Mouse (Mus musculus): Measurements from ENCODE around the gene Adra1b. TPM values are rescaled to one million over a fixed set of nuclear protein-coding genes. Genes with fewer than 3 reads are reported as not detected.

Gene Adra1b
- total and polyA plus RNA-seq, 3 experiments = not detected

DNA sequence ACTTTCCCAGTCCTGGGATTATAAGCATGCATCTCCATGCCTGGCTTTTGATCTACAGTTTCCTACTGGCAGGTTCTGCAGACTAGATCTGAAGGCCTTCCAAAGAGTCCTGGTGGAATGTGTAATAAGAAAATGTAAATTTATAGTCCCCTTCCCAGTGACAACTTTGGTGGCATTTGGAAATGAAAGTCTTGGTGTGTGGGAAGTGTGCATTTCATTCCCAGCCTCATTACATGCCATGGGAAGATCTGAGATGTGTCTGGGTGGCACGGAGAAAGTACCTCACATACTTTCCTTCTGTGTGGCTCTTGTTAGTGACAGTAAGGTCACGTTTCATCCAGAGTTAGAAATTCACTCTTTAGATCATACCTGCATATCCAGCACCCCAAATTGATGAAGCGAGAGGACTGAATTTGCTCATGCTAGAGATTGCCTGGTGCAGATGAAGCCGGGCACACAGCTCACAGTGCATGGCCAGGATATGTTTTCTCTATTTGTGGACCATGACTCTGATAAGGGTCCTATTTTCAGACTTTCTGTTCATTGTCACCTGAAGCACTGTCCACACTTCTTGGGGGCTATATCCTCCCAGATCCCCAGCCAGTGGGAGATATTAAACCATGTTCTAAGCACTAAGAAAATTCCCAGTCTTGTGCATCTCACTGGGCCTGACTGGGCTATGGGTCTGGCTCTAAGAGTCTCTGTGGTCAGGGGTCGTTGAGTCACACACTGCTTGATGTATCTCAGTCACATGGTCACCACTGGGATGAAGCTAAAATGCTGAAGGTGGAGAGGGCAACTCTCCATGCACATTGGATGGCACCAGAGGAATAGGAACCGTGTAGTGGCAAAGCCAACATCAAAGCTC lies 35.5 kb downstream of the Adra1b start:
- TF ChIP-seq SIN3A (IDR thresholded peaks at IDR 0.05; ENCODE audit: low read length) (no peak), POLR2AphosphoS2 (IDR thresholded peaks at IDR 0.05; ENCODE audit: low read length) (no peak), HCFC1 (IDR thresholded peaks at IDR 0.05; ENCODE audit: low read depth, low read length) (no peak), MAZ (IDR thresholded peaks at IDR 0.05; ENCODE audit: low read depth, low read length) (no peak), ZC3H11A (IDR thresholded peaks at IDR 0.05; ENCODE audit: low read depth, low read length) (no peak), USF2 (IDR thresholded peaks at IDR 0.05; ENCODE audit: borderline replicate concordance in 1 of 2, insufficient read depth in 1 of 2, low read depth in 1 of 2, low read length in 2 of 2) (no peak), RCOR1 (IDR thresholded peaks at IDR 0.05; ENCODE audit: low read depth, low read length) (no peak), ELF1 (IDR thresholded peaks at IDR 0.05; ENCODE audit: low read depth, low read length) (no peak), GATA1 (IDR thresholded peaks at IDR 0.05; ENCODE audit: low read depth, low read length) (no peak), E2F4 (IDR thresholded peaks at IDR 0.05; ENCODE audit: borderline replicate concordance, low read depth, low read length) (no peak), POLR2AphosphoS5 (IDR thresholded peaks at IDR 0.05; ENCODE audit: borderline replicate concordance, low read depth, low read length) (no peak), MYB (IDR thresholded peaks at IDR 0.05; ENCODE audit: low read depth, low read length) (no peak), TBP (IDR thresholded peaks at IDR 0.05; ENCODE audit: low read depth, low read length) (no peak), ZNF384 (IDR thresholded peaks at IDR 0.05; ENCODE audit: low read depth, low read length) (no peak), TAL1 (IDR thresholded peaks at IDR 0.05; ENCODE audit: low read length) (no peak), ZMIZ1 (IDR thresholded peaks at IDR 0.05; ENCODE audit: low read depth, low read length) (no peak), MXI1 (IDR thresholded peaks at IDR 0.05; ENCODE audit: low read depth, low read length) (no peak)
- Histone ChIP-seq H3K27ac (ENCODE audit: control insufficient read depth, low read depth, low read length) (no peak overlapping the region), H3K9ac (ENCODE audit: control insufficient read depth, low read depth, low read length, poor library complexity, severe bottlenecking) (no peak overlapping the region), H3K79me2 (ENCODE audit: control insufficient read depth, insufficient read depth, low read length, poor library complexity) (no peaks in the 10 kb centered on the region), H3K27me3 (ENCODE audit: control insufficient read depth in 1 of 2, insufficient read depth in 2 of 2, low read length in 2 of 2) (no peaks in the 10 kb centered on the region), H3K36me3 (ENCODE audit: control insufficient read depth in 1 of 2, insufficient read depth in 2 of 2, low read length in 2 of 2) (no peaks in the 10 kb centered on the region), H3K9me3 (replicated peaks; ENCODE audit: insufficient read depth, low read length) (no peaks in the 10 kb centered on the region), H3K4me1 (ENCODE audit: control insufficient read depth in 1 of 2, insufficient read depth in 2 of 2, low read length in 2 of 2) (no peaks in the 10 kb centered on the region), H3K4me3 (ENCODE audit: control insufficient read depth in 1 of 2, insufficient read depth in 1 of 2, low read depth in 2 of 2, low read length in 2 of 2) (no peak overlapping the region)
- DNase-seq (ENCODE audit: low read depth, low spot score) = no peak

DNA sequence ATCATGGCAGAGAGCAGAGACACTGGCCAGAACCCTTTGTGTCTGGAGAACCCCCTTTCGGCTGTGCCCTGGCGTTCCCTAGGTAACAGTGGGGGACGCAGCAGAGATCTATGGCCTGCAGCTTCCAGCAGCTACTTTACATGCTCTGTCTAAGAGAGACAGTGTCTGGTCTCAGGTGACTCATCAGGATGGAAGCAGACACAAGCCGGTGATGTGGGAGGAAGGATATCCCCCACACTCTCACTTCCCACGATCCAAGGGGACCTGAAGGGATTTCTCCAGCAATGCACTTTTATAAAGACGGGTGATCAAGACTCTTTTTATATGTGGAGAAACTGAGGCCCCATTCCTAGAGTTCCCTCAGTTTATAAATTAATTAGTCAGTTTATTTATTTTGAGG lies 48.0 kb downstream of the Adra1b start:
- no peak overlapping the region for H3K27ac ChIP-seq (ENCODE audit: control insufficient read depth, low read depth, low read length)
- no peak overlapping the region for H3K4me3 ChIP-seq (ENCODE audit: control insufficient read depth in 1 of 2, insufficient read depth in 1 of 2, low read depth in 2 of 2, low read length in 2 of 2)
- H3K9me3 ChIP-seq (replicated peaks; ENCODE audit: insufficient read depth, low read length) = no peaks in the 10 kb centered on the region
- H3K79me2 ChIP-seq (ENCODE audit: control insufficient read depth, insufficient read depth, low read length, poor library complexity) = no peaks in the 10 kb centered on the region
- no peak for DNase-seq (ENCODE audit: low read depth, low spot score)
- H3K36me3 ChIP-seq (ENCODE audit: control insufficient read depth in 1 of 2, insufficient read depth in 2 of 2, low read length in 2 of 2) = no peaks in the 10 kb centered on the region
- H3K9ac ChIP-seq (ENCODE audit: control insufficient read depth, low read depth, low read length, poor library complexity, severe bottlenecking) = no peak overlapping the region
- no peaks in the 10 kb centered on the region for H3K4me1 ChIP-seq (ENCODE audit: control insufficient read depth in 1 of 2, insufficient read depth in 2 of 2, low read length in 2 of 2)
- no peak for TF ChIP-seq RCOR1 (IDR thresholded peaks at IDR 0.05; ENCODE audit: low read depth, low read length)
- TF ChIP-seq POLR2AphosphoS5 (IDR thresholded peaks at IDR 0.05; ENCODE audit: borderline replicate concordance, low read depth, low read length) = no peak
- no peak for TF ChIP-seq GABPA (IDR thresholded peaks at IDR 0.05; ENCODE audit: low read depth, low read length)
- TF ChIP-seq EP300 (IDR thresholded peaks at IDR 0.05; ENCODE audit: low read depth in 1 of 2, low read length in 2 of 2) = no peak
- no peak for TF ChIP-seq ZKSCAN1 (IDR thresholded peaks at IDR 0.05; ENCODE audit: low read depth, low read length)
- no peak for TF ChIP-seq CHD1 (IDR thresholded peaks at IDR 0.05; ENCODE audit: low read depth, low read length)
- no peak for TF ChIP-seq KAT2A (conservative IDR thresholded peaks at IDR 0.05; ENCODE audit: low read depth, low read length)
- TF ChIP-seq GATA1 (IDR thresholded peaks at IDR 0.05; ENCODE audit: low read depth, low read length) = no peak
- no peak for TF ChIP-seq RAD21 (IDR thresholded peaks at IDR 0.05; ENCODE audit: low read depth, low read length)
- no peak for TF ChIP-seq POLR2A (IDR thresholded peaks at IDR 0.05; ENCODE audit: control insufficient read depth in 1 of 2, insufficient read depth in 1 of 2, low read depth in 1 of 2, low read length in 2 of 2, poor library complexity in 1 of 2)
- no peak for TF ChIP-seq MYC (IDR thresholded peaks at IDR 0.05; ENCODE audit: low read depth, low read length)
- TF ChIP-seq TBP (IDR thresholded peaks at IDR 0.05; ENCODE audit: low read depth, low read length) = no peak
- TF ChIP-seq JUND (IDR thresholded peaks at IDR 0.05; ENCODE audit: low read depth, low read length) = no peak
- TF ChIP-seq MYB (IDR thresholded peaks at IDR 0.05; ENCODE audit: low read depth, low read length) = no peak
- TF ChIP-seq CTCF (IDR thresholded peaks at IDR 0.05 in 2 of 3, conservative IDR thresholded peaks at IDR 0.05 in 1 of 3; ENCODE audit: control insufficient read depth in 1 of 3, insufficient read depth in 1 of 3, low read depth in 2 of 3, low read length in 3 of 3, poor library complexity in 1 of 3, severe bottlenecking in 1 of 3) = no peak
- TF ChIP-seq NRF1 (IDR thresholded peaks at IDR 0.05; ENCODE audit: insufficient read depth, low read depth, low read length, poor library complexity, severe bottlenecking) = no peak
- no peak for TF ChIP-seq MEF2A (IDR thresholded peaks at IDR 0.05; ENCODE audit: extremely low read depth, insufficient replicate concordance, low read depth, low read length, poor library complexity, severe bottlenecking)
- TF ChIP-seq E2F4 (IDR thresholded peaks at IDR 0.05; ENCODE audit: borderline replicate concordance, low read depth, low read length) = no peak
- no peaks in the 10 kb centered on the region for H3K27me3 ChIP-seq (ENCODE audit: control insufficient read depth in 1 of 2, insufficient read depth in 2 of 2, low read length in 2 of 2)

Data from MEL (cell line).